Mouse (Mus musculus): ENCODE measurements around the gene Samd8.

Gene Samd8

DNA sequence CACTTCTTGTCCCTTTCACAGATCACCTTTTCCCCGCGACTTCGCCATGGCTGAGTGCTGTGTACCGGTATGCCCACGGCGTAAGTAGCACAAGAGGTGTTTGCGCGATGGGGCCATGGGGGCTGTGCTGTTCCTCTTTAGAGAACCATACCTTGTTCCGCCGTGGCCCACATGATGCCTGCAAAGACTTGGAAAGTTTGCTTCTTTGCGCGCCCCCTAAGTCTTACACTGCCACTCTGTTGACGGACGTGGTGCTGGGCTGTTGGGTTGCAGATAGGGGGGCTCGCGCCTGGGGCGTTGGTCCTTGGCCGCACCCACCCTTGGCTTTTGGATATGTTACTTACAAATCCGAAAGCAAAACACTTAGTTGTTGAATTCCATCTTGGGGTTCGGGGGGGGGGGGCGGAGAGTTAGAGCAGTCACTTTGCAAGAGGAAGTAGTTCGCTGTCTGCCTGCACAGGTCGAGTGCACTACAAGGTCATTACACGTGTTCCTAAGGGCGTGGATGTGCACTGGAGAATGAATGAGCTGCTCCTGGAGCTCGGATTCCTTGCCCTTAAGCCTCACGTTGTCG is 81.6 kb downstream of the Samd8 start:
- DNase-seq, result no peak

DNA sequence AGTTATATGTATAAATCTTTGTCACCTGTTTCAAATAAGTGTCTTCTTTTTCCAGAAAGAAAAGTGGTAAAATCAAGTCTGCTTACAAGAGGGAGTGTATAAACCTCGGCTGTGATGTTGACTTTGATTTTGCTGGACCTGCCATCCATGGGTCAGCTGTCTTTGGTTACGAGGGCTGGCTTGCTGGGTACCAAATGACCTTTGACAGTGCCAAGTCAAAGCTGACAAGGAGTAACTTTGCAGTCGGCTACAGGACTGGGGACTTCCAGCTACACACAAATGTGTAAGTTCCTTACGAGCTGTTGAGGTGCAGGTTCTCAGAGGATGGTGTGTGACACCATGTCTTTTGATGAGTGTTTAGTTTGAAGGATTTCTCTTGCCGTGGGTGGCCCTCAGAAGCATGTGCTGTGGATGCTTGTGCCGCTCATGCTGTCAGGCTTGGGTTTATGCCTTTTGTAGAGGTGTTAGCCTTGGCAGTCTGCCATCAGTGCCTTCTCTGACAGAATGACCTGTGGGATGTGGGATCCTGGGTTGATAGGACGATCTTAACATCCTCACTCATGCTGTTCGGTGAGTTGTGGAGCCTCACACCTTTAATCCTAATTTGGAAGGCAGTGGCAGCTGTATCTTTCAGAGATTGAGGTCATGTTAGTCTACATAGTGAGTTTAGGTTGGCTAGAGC is 88.1 kb downstream of the Samd8 start:
- no peak for DNase-seq

DNA sequence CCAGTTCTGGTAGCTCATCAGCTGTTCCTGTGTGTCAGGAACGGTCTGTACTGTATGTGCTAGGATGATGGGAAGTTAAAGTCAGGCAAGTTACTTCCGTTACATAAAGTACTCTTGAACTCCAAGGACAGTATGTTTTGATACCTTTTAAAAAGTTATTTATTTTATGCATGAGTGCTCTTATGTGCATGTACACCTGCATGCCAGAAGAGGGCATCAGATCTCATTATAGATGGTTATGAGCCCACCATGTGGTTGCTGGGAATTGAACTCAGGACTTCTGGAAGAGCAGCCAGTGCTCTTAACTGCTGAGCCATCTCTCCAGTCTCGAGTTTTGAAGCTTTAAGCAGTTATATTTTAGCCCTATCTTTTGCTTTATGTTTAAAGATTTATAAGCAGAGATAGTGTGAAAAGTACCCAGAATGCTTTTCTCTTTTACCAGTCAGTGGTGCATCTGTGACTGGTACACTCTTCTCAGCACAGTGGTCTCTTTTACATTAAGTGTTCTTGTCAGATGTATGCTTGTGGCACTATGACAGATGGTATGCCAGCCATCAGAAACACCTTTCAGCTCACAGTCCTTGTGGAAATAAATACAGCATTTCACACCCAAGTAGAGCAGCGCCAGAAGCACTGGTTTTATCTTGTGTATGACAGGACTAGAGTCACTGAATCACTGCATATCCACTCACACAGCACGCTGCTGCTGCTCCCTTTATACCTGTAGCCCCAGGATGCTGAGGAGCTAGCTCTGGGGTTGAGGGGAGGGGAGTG is 91.7 kb downstream of the Samd8 start:
- DNase-seq, result no peak

DNA sequence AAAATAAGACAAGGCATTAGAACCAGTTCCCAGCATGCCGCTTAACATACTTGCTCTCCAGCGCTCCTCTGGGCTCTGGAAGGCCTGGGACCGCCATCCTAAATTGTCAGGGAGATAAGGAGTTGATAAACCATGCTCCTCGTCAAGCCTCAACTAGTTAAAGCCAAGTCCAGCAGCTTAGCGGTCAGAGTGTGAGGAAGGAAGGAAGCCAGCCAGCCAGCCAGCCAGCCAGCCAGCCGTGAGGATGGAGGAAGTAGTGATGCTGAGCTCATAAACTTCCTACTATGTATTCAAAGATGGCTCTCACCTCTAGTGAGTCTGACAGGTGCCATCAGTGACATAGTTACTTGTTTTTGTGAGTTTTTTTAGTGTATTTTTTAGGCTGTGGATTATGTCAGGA is 92.9 kb downstream of the Samd8 start:
- no peak for DNase-seq

DNA sequence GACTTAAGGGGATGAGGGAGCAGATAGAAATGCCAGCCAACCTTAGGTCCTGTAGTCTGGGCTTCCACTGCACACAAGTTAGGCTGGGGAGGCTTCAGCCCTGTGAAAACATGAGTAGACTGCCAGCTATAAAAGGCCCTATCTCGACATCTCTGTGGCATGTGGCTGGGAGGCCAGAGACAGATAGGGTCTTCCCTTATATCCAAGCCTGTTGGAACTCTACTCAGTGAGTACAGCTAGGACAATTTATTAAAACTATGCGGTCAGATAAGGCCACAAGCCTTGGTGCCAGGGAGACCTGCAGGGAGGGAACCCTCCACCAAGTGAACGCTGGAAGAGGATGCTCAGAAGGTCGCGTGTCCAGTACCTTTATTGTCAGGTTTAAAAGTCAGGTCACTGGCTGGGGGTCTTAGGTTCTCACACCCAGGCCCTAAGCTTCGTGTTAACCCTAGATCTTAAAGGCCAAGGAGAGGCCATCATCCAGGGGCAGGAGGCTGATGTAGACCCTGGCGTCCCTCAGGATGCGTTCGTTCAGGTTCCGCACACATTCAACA is 96.6 kb downstream of the Samd8 start:
- no peak for DNase-seq

DNA sequence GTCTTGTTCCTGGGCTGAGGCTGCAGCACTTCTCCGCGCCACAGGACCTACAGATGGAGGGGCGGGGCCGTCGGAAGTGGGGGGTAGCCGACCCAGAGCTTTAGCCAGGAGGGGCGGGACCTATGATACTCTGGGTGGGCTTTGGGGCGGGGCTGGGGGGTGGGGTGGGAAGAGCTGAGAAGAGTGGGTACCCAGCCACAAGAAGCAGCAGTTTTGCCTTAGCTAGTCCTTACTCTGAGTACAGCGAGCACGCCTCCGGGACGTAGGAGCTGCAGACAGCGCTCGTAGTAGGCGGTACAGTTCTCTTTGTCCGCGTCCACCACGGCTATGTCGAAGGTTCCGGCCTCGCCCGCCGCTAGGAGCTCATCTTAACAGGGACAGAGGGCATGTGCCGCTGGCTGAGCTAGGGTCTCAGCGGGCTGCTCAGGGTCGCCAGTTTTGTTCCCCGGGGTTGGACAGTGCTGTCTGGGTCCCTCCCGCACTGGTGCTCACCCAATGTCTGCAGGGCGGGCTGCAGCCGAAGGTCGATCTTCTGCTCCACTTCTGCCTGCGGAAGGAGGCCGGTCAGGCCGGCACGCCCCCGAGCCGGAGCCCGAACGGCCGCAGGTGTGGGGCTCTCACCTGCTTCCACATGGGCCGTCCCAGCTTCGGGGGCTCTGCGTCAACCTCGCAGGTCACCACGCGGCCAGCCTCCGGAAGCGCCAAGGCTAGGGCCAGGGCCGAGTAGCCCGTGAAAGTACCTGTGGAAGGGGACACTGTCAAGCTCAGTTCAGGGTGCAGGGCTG is 97.2 kb downstream of the Samd8 start:
- peak; percentile 59 for DNase-seq

Data from kidney, postnatal 14 days (tissue).